Mouse (Mus musculus) stomach, embryonic 14.5 days (tissue): Measurements from ENCODE around the gene Gm13287. TPM values are rescaled to one million over a fixed set of nuclear protein-coding genes. Genes with fewer than 3 reads are reported as not detected.
"Not testable (repeated sequence)": the region's sequence is repeated elsewhere in the genome, so short reads cannot be mapped to it uniquely, and the experiment has no call there.

ENCODE experiments used
- ATAC-seq: fragments of 200-750 bp; cut with Nextera tagmentation; 2 replicates; pipeline ENCODE4 v1.8.0; 2017; ENCODE audit warnings: low read depth, moderate TSS enrichment; ENCODE audit not compliant: insufficient number of reproducible peaks, insufficient read depth, low FRiP score
- H3K27ac ChIP-seq: fragments of 300-500 bp; sonication (generic); 2 replicates; pipeline ENCODE4 v1.5.1; 2014; ENCODE audit warnings: mild to moderate bottlenecking, low read length, moderate library complexity, mixed read lengths
- H3K27me3 ChIP-seq: fragments of 300-500 bp; sonication (generic); 2 replicates; pipeline ENCODE4 v1.6.1; 2014; ENCODE audit warnings: low read length, control low read depth, mixed read lengths; ENCODE audit not compliant: control insufficient read depth, insufficient read depth
- H3K36me3 ChIP-seq: fragments of 300-500 bp; sonication (generic); 2 replicates; pipeline ENCODE4 v1.6.1; 2014; ENCODE audit warnings: mild to moderate bottlenecking, control low read depth, low read length, moderate library complexity, mixed read lengths; ENCODE audit not compliant: control insufficient read depth, insufficient read depth
- H3K4me1 ChIP-seq: fragments of 300-500 bp; sonication (generic); 2 replicates; pipeline ENCODE4 v1.6.1; 2014; ENCODE audit warnings: low read length, control low read depth, mixed read lengths; ENCODE audit not compliant: control insufficient read depth, insufficient read depth
- H3K4me2 ChIP-seq: fragments of 300-500 bp; sonication (generic); replicated peaks from 2 replicates; pipeline ENCODE4 v1.6.1; 2014; ENCODE audit warnings: low read depth, low read length, control low read depth
- H3K4me3 ChIP-seq: fragments of 300-500 bp; sonication (generic); 2 replicates; pipeline ENCODE4 v1.5.1; 2014; ENCODE audit warnings: low read depth, low read length, control low read depth
- H3K9ac ChIP-seq: fragments of 300-500 bp; sonication (generic); replicated peaks from 2 replicates; pipeline ENCODE4 v1.6.1; 2014; ENCODE audit warnings: low read depth, mild to moderate bottlenecking, control low read depth, low read length, moderate library complexity, mixed read lengths
- H3K9me3 ChIP-seq: fragments of 300-500 bp; sonication (generic); 2 replicates; pipeline ENCODE4 v1.6.1; 2016; ENCODE audit warnings: low read depth, low read length, control low read depth; ENCODE audit not compliant: control insufficient read depth
- WGBS: fragments of 180-500 bp; shearing (Covaris S2); extraction: QIAGEN DNeasy Blood & Tissue Kit; methylation state at CpG from one replicate; pipeline ENCODE4 v1.1.7; 2014; 5-methylcytosine and 5-hydroxymethylcytosine counted together
- polyA plus RNA-seq: library from polyadenylated mRNA; unstranded; fragments of >200 nt; fragmentation: Nextera tagmentation; extraction: Ambion mirVana; gene quantifications from 2 replicates; pipeline ENCODE4 v1.2.1, GENCODE M21; 2014

The Gm13287 gene
- polyA plus RNA-seq, 1 experiment from 2014 or later: not detected

DNA sequence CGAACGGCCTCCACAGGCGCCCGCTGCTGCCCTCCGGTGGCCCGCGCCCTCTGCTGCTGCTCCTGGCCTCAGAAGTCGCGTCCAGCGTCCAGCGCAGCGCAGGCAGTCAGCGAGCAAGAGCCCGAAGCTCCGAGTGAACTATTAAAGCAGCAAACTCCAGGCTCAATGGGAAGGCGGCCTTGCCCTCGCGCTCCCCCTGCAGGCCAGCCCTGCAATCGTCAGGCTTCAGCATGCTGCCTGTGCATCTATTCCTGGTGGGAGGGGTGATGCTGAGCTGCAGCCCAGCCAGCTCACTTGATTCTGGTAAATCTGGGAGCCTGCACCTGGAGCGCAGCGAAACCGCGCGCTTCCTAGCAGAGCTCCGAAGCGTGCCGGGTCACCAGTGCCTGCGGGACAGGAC is 14.7 kb upstream of the Gm13287 start, which contains the start of gene Gm13277:
Gene Gm13277 (plus strand): TSS at position 231 of the 400 bp plus-strand sequence.
- not testable (repeated sequence) for H3K27me3 ChIP-seq, H3K9me3 ChIP-seq, H3K36me3 ChIP-seq, ATAC-seq, H3K4me1 ChIP-seq, H3K9ac ChIP-seq, H3K4me3 ChIP-seq, H3K27ac ChIP-seq, H3K4me2 ChIP-seq
- 0% methylated on average over 4 of the region's 28 CpGs for WGBS

- H3K4me2 ChIP-seq, H3K9ac ChIP-seq, H3K9me3 ChIP-seq, H3K36me3 ChIP-seq, H3K27me3 ChIP-seq, H3K4me1 ChIP-seq, H3K4me3 ChIP-seq, ATAC-seq, H3K27ac ChIP-seq: not testable (repeated sequence)
- WGBS: no CpG with 5 or more reads among the region's 28 CpGs
Measured at GRCm38 (mm10) chr4:88791250-88791649, 11.8 kb upstream of the Gm13287 start, which contains the start of gene Gm13278. Gene Gm13278, plus strand, starts transcription at chr4:88791550.

DNA sequence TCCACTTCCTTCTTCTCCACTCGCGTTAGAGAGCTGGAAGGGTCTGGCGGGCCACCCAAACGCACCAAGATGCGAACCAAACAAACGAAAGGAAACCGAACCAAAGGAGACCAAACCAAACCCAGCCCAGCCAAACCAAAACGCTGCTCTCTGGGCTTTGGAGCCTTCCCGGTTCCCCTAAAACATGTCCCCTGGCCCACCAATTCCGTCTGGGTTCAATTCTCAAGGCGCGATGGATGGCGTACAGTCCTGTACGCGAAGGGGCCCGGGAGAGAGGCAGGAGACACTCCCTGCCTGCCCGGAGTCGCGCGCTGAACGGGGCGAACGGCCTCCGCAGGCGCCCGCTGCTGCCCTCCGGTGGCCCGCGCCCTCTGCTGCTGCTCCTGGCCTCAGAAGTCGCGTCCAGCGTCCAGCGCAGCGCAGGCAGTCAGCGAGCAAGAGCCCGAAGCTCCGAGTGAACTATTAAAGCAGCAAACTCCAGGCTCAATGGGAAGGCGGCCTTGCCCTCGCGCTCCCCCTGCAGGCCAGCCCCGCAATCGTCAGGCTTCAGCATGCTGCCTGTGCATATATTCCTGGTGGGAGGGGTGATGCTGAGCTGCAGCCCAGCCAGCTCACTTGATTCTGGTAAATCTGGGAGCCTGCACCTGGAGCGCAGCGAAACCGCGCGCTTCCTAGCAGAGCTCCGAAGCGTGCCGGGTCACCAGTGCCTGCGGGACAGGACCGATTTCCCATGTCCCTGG is 8.9 kb upstream of the Gm13287 start, which contains the start of gene Gm13275:
Gene Gm13275 (plus strand): TSS at position 552 of the 740 bp plus-strand sequence.
- H3K36me3 ChIP-seq, H3K9ac ChIP-seq, H3K9me3 ChIP-seq, H3K4me3 ChIP-seq, H3K27ac ChIP-seq, H3K4me2 ChIP-seq, H3K4me1 ChIP-seq, ATAC-seq, H3K27me3 ChIP-seq: not testable (repeated sequence)
- 0% methylated on average over 6 of the region's 52 CpGs for WGBS

GRCm38 (mm10) chr4:88797097-88797496 is 6.0 kb upstream of the Gm13287 start, which contains the start of gene Gm13279:
Gene Gm13279, plus strand, starts transcription at chr4:88797397.
- H3K9me3 ChIP-seq, H3K4me1 ChIP-seq, H3K4me2 ChIP-seq, H3K27ac ChIP-seq, H3K4me3 ChIP-seq, H3K9ac ChIP-seq, H3K36me3 ChIP-seq, ATAC-seq, H3K27me3 ChIP-seq: not testable (repeated sequence)
- no CpG with 5 or more reads among the region's 28 CpGs for WGBS

DNA sequence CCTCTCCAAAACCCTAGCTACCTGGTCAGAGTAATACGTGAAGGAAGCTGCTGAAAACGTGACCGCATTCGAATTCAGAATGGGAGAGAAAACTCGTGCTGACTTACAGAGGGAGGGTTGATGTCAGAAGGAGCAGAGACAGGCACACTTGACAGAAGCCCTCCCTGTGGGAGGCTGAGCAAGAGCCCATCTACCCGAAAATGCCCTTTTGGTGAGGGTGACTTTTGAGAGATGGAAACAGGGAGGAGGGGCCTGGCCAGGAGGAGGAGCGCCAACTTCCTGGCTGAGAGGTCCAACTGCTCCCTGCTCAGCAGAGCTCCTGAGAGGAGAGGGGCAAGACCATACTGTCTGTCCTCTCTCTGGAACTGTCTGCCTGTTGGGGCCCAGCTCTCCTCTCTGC is 3.7 kb upstream of the Gm13287 start, which contains the start of gene Gm13285:
Gene Gm13285 (plus strand): TSS at position 301 of the 400 bp plus-strand sequence.
- not testable (repeated sequence) for ATAC-seq, H3K27me3 ChIP-seq, H3K27ac ChIP-seq, H3K9me3 ChIP-seq, H3K36me3 ChIP-seq, H3K9ac ChIP-seq, H3K4me2 ChIP-seq, H3K4me3 ChIP-seq, H3K4me1 ChIP-seq
- WGBS: 25% methylated on average over 1 of the region's 7 CpGs

GRCm38 (mm10) chr4:88805231-88805630 is 2.2 kb downstream of the Gm13287 start, which contains the start of gene Gm13288:
Gene Gm13288, plus strand, starts transcription at chr4:88805531.
- not testable (repeated sequence) for H3K4me1 ChIP-seq, H3K36me3 ChIP-seq, H3K9ac ChIP-seq, H3K4me2 ChIP-seq, H3K27ac ChIP-seq, H3K4me3 ChIP-seq, ATAC-seq, H3K27me3 ChIP-seq, H3K9me3 ChIP-seq
- no CpG with 5 or more reads among the region's 8 CpGs for WGBS

GRCm38 (mm10) chr4:88805761-88806160 is 2.7 kb downstream of the Gm13287 start:
- ATAC-seq, H3K4me1 ChIP-seq, H3K4me2 ChIP-seq, H3K27me3 ChIP-seq, H3K36me3 ChIP-seq, H3K4me3 ChIP-seq, H3K27ac ChIP-seq, H3K9ac ChIP-seq, H3K9me3 ChIP-seq: not testable (repeated sequence)
- no CpG with 5 or more reads among the region's 34 CpGs for WGBS

DNA sequence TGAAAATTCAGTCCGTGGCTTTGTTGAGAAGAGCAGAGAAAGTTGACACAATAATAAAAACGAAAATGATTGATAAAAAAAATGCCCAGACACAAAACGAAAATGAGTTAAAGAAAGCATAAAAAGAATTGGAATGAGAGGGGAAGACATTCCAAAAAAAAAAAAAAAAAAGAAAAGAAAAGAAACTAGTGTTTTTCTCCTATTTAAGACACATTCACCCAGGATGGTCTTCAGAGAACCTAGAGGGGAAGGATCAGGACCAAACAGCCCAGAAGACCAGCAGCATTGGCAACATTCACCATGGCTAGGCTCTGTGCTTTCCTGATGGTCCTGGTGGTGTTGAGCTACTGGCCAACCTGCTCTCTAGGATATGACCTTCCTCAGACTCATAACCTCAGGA is 12.9 kb downstream of the Gm13287 start, which contains the start of gene Ifna7:
Gene Ifna7 (plus strand): TSS at position 301 of the 400 bp plus-strand sequence.
- Histone ChIP-seq H3K27ac (no peak within 1 kb of the TSS), H3K9ac (no peak within 1 kb of the TSS), H3K4me3 (no peak within 1 kb of the TSS), H3K4me1 (no peaks in the 10 kb centered on the region), H3K27me3 (no peaks in the 10 kb centered on the region; the same call in 1 of the 2 replicates), H3K4me2 (no peak within 1 kb of the TSS), H3K36me3 (no peaks in the 10 kb centered on the region), H3K9me3 (no peaks in the 10 kb centered on the region)
- ATAC-seq: no peak
- 52% methylated on average over 3 of the region's 3 CpGs for WGBS
